Mouse (Mus musculus) frontal cortex, adult (tissue): ENCODE results near the gene Ezh1.
A peak's percentile ranks its signal among the peaks of the same experiment; 100 is the strongest.

Source experiments
- ATAC-seq: cut with Nextera tagmentation; 2 replicates; pipeline ENCODE4 v1.9.2; 2017; ENCODE audit warnings: mild to moderate bottlenecking, moderate library complexity, mixed read lengths; ENCODE audit not compliant: low TSS enrichment

Gene Ezh1

GRCm38 (mm10) chr11:101246702-101247012 is 20.4 kb upstream of the Ezh1 start:
- no peak for ATAC-seq

- peak; percentile 27; the same call in 1 of the 2 replicates for ATAC-seq
Observed at GRCm38 (mm10) chr11:101245855-101246701, 19.8 kb upstream of the Ezh1 start, which contains the start of gene Ramp2. Gene Ramp2 (plus strand): TSS chr11:101246028.

- ATAC-seq: no peak
Observed at GRCm38 (mm10) chr11:101245071-101245470, 18.8 kb upstream of the Ezh1 start.

- ATAC-seq: peak; percentile 91
Observed at GRCm38 (mm10) chr11:101238071-101238647, 11.9 kb upstream of the Ezh1 start.

GRCm38 (mm10) chr11:101236782-101237181 is 10.5 kb upstream of the Ezh1 start:
- ATAC-seq: no peak

- ATAC-seq: no peak
Observed at GRCm38 (mm10) chr11:101235429-101235828, 9.2 kb upstream of the Ezh1 start.

GRCm38 (mm10) chr11:101234124-101234523 is 7.9 kb upstream of the Ezh1 start:
- ATAC-seq: no peak

- ATAC-seq: no peak
Observed at GRCm38 (mm10) chr11:101233240-101233639, 7.0 kb upstream of the Ezh1 start.

- no peak for ATAC-seq
Observed at GRCm38 (mm10) chr11:101232010-101232839, 6.0 kb upstream of the Ezh1 start.

- ATAC-seq: no peak
Observed at GRCm38 (mm10) chr11:101230991-101231871, 5.0 kb upstream of the Ezh1 start.

- no peak for ATAC-seq
Observed at GRCm38 (mm10) chr11:101230526-101230925, 4.3 kb upstream of the Ezh1 start.

- no peak for ATAC-seq
Observed at GRCm38 (mm10) chr11:101230061-101230511, 3.8 kb upstream of the Ezh1 start.

- no peak for ATAC-seq
Observed at GRCm38 (mm10) chr11:101229361-101229900, 3.2 kb upstream of the Ezh1 start.

- no peak for ATAC-seq
Observed at GRCm38 (mm10) chr11:101225331-101226064, 765 bp downstream of the Ezh1 start.

GRCm38 (mm10) chr11:101224337-101224736 is 1.9 kb downstream of the Ezh1 start:
- ATAC-seq: no peak

GRCm38 (mm10) chr11:101221306-101221986 is 4.8 kb downstream of the Ezh1 start:
- ATAC-seq: no peak

- no peak for ATAC-seq
Observed at GRCm38 (mm10) chr11:101220853-101221252, 5.4 kb downstream of the Ezh1 start.

- no peak for ATAC-seq
Observed at GRCm38 (mm10) chr11:101218436-101219055, 7.7 kb downstream of the Ezh1 start.

- no peak for ATAC-seq
Observed at GRCm38 (mm10) chr11:101216936-101217335, 9.3 kb downstream of the Ezh1 start.
